Mouse (Mus musculus): ENCODE measurements around the gene Jph4. TPM values are rescaled to one million over a fixed set of nuclear protein-coding genes. Genes with fewer than 3 reads are reported as not detected.

Jph4 gene
- total RNA-seq (2014; rRNA removed): not detected in 2 replicates
- polyA plus RNA-seq (2012; rRNA removed): not detected in 2 replicates

DNA sequence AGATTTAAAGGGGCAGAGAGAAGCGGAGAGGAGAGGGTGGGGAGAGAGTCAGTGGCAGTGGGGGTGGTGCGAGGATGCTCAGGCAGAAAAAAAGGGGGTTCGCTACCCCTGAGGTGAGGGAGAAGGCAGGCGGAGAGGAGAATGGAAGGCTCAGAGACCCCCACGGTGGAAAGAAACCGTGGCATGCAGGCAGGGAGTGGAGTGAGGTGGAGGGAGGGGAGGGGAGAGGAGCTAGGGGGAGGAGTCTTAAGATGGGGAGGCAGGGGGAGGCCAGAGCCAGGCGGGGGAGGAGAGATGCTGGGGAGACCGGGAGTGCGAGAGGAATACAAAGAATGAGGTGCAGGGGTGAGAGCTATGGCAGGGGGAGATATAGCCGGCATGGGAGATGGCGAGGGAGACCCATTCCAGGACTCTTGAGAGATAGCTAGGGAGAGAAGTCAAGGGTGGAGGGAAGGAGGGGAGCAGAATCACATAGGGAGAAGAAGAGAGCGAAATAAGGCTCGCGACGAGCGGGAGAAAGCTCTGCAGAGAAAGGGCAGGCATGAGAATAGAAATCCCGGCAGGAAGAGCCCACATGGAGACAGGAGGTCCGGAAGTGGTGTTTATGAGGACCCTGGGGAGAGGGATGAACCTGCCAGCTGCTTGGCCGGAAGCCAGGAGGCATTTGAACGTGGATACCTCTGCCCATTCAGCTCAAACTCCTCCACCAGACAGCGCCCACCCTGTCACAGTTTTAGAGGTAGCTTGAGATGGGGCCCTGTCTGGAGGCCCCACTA lies at the start of gene Jph4:
Gene Jph4 (minus strand): TSS at position 511 of the 776 bp plus-strand sequence.
- Histone ChIP-seq H3K79me2 (ENCODE audit: control insufficient read depth, insufficient read depth, low read length) (no peaks in the 10 kb centered on the region), H3K27me3 (ENCODE audit: control insufficient read depth, insufficient read depth, low read length) (peaks cover 24% of the 10 kb centered on the region), H3K4me1 (ENCODE audit: control insufficient read depth, insufficient read depth, low read length) (no peaks in the 10 kb centered on the region), H3K9ac (ENCODE audit: low read depth, low read length) (no peak within 1 kb of the TSS), H3K27ac (replicated peaks; ENCODE audit: insufficient read depth, low read depth, low read length) (no peak within 1 kb of the TSS), H3K36me3 (ENCODE audit: control insufficient read depth, insufficient read depth, low read length) (no peaks in the 10 kb centered on the region), H3K4me3 (ENCODE audit: insufficient read depth, low read depth, low read length) (no peak within 1 kb of the TSS)
- TF ChIP-seq CTCF (IDR thresholded peaks at IDR 0.05; ENCODE audit: low read depth, low read length) (no peak), POLR2A (IDR thresholded peaks at IDR 0.05; ENCODE audit: extremely low read depth, insufficient read depth, low read length) (no peak)
- DNase-seq (ENCODE audit: extremely low read depth, low read depth, low spot score): no peak
- 18% methylated on average over 21 of the region's 21 CpGs for WGBS

- Histone ChIP-seq H3K4me3 (ENCODE audit: insufficient read depth, low read depth, low read length) (no peak overlapping the region), H3K9ac (ENCODE audit: low read depth, low read length) (no peak overlapping the region), H3K36me3 (ENCODE audit: control insufficient read depth, insufficient read depth, low read length) (no peaks in the 10 kb centered on the region), H3K27me3 (ENCODE audit: control insufficient read depth, insufficient read depth, low read length) (no peaks in the 10 kb centered on the region), H3K4me1 (ENCODE audit: control insufficient read depth, insufficient read depth, low read length) (0 out of 2 replicates have a peak, but pooled peaks cover 2% of the 10 kb centered on the region), H3K27ac (replicated peaks; ENCODE audit: insufficient read depth, low read depth, low read length) (no peak overlapping the region), H3K79me2 (ENCODE audit: control insufficient read depth, insufficient read depth, low read length) (no peaks in the 10 kb centered on the region)
- no peak for DNase-seq (ENCODE audit: extremely low read depth, low read depth, low spot score)
- no peak for TF ChIP-seq POLR2A (IDR thresholded peaks at IDR 0.05; ENCODE audit: extremely low read depth, insufficient read depth, low read length)
- WGBS: 81% methylated on average over 5 of the region's 5 CpGs
Measured at GRCm38 (mm10) chr14:55164172-55164806, 47.6 kb upstream of the Jph4 start.

DNA sequence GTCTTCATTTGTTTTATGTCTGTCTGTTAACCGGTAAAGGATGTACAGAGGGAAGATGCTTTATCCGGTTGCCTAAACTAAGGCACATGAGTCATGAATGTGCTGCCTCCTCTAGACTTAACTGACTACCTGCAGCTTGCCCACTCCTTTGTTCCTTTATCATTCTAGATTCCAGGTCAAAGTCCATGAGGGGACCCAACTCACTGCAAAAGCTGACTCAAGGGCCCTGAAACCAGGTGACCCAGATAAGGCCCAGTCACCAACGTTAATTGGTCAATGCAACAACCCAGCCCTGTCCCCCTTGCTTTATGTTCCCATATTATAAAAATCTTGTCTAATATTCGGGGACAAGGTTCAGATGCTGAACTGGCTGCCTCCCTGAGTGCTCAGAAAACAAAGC lies 45.4 kb upstream of the Jph4 start:
- Histone ChIP-seq H3K4me3 (ENCODE audit: insufficient read depth, low read depth, low read length) (no peak overlapping the region), H3K4me1 (ENCODE audit: control insufficient read depth, insufficient read depth, low read length) (0 out of 2 replicates have a peak, but pooled peaks cover 2% of the 10 kb centered on the region), H3K79me2 (ENCODE audit: control insufficient read depth, insufficient read depth, low read length) (no peaks in the 10 kb centered on the region), H3K27me3 (ENCODE audit: control insufficient read depth, insufficient read depth, low read length) (no peaks in the 10 kb centered on the region), H3K27ac (replicated peaks; ENCODE audit: insufficient read depth, low read depth, low read length) (no peak overlapping the region), H3K9ac (ENCODE audit: low read depth, low read length) (no peak overlapping the region), H3K36me3 (ENCODE audit: control insufficient read depth, insufficient read depth, low read length) (no peaks in the 10 kb centered on the region)
- no peak for DNase-seq (ENCODE audit: extremely low read depth, low read depth, low spot score)
- TF ChIP-seq POLR2A (IDR thresholded peaks at IDR 0.05; ENCODE audit: extremely low read depth, insufficient read depth, low read length): no peak
- no peak for TF ChIP-seq CTCF (IDR thresholded peaks at IDR 0.05; ENCODE audit: low read depth, low read length)
- 76% methylated on average over 4 of the region's 4 CpGs for WGBS

GRCm38 (mm10) chr14:55161098-55161634 lies 44.4 kb upstream of the Jph4 start:
- Histone ChIP-seq H3K4me3 (ENCODE audit: insufficient read depth, low read depth, low read length) (no peak overlapping the region), H3K9ac (ENCODE audit: low read depth, low read length) (no peak overlapping the region; the same call in 1 of the 2 replicates), H3K36me3 (ENCODE audit: control insufficient read depth, insufficient read depth, low read length) (no peaks in the 10 kb centered on the region), H3K27me3 (ENCODE audit: control insufficient read depth, insufficient read depth, low read length) (no peaks in the 10 kb centered on the region), H3K27ac (replicated peaks; ENCODE audit: insufficient read depth, low read depth, low read length) (no peak overlapping the region), H3K4me1 (ENCODE audit: control insufficient read depth, insufficient read depth, low read length) (0 out of 2 replicates have a peak, but pooled peaks cover 4% of the 10 kb centered on the region), H3K79me2 (ENCODE audit: control insufficient read depth, insufficient read depth, low read length) (no peaks in the 10 kb centered on the region)
- TF ChIP-seq POLR2A (IDR thresholded peaks at IDR 0.05; ENCODE audit: extremely low read depth, insufficient read depth, low read length) (no peak), CTCF (IDR thresholded peaks at IDR 0.05; ENCODE audit: low read depth, low read length) (peak; percentile 94)
- 30% methylated on average over 14 of the region's 14 CpGs for WGBS
- peak; percentile 80 for DNase-seq (ENCODE audit: extremely low read depth, low read depth, low spot score)

- no peak overlapping the region for H3K27ac ChIP-seq (replicated peaks; ENCODE audit: insufficient read depth, low read depth, low read length)
- no peaks in the 10 kb centered on the region for H3K27me3 ChIP-seq (ENCODE audit: control insufficient read depth, insufficient read depth, low read length)
- H3K79me2 ChIP-seq (ENCODE audit: control insufficient read depth, insufficient read depth, low read length): no peaks in the 10 kb centered on the region
- H3K4me3 ChIP-seq (ENCODE audit: insufficient read depth, low read depth, low read length): no peak overlapping the region
- DNase-seq (ENCODE audit: extremely low read depth, low read depth, low spot score): no peak
- 0 out of 2 replicates have a peak, but pooled peaks cover 4% of the 10 kb centered on the region for H3K4me1 ChIP-seq (ENCODE audit: control insufficient read depth, insufficient read depth, low read length)
- H3K36me3 ChIP-seq (ENCODE audit: control insufficient read depth, insufficient read depth, low read length): no peaks in the 10 kb centered on the region
- WGBS: 85% methylated on average over 7 of the region's 10 CpGs
- H3K9ac ChIP-seq (ENCODE audit: low read depth, low read length): no peak overlapping the region
- no peak for TF ChIP-seq CTCF (IDR thresholded peaks at IDR 0.05; ENCODE audit: low read depth, low read length)
- no peak for TF ChIP-seq POLR2A (IDR thresholded peaks at IDR 0.05; ENCODE audit: extremely low read depth, insufficient read depth, low read length)
Measured at GRCm38 (mm10) chr14:55160251-55161071, 43.7 kb upstream of the Jph4 start.
